8 mouse cellular contexts compared by ENCODE assay signal in genomic region chr6:61042667-61043523, GRCm38 (mm10).
A peak's percentile ranks its signal among the peaks of the same experiment; 100 is the strongest.
DNase-seq lines count a peak whose midpoint lies in the region; ATAC-seq and TF ChIP-seq lines count a peak whose summit lies in the region.

No protein-coding gene starts in this region.

- WGBS in midbrain, postnatal 0 days: 22% methylated on average over 15 of the region's 15 CpGs
- WGBS in intestine, postnatal 0 days: 70% methylated on average over 15 of the region's 15 CpGs

- no peak overlapping the region for H3K27ac ChIP-seq in midbrain, postnatal 0 days (ENCODE audit: low read depth, low read length)
- H3K27ac ChIP-seq in intestine, postnatal 0 days (ENCODE audit: low read depth, low read length): no peak overlapping the region

- DNase-seq in embryo, embryonic 11.5 days (ENCODE audit: low read depth, low spot score): peak; percentile 24
- DNase-seq in layer of hippocampus, postnatal 14 days (ENCODE audit: low spot score in 2 of 2): peak; percentile 41 to 53
- DNase-seq in midbrain, postnatal 0 days (ENCODE audit: low spot score): peak; percentile 81
- DNase-seq in gastrocnemius, adult 18-20 months (ENCODE audit: low spot score): no peak
- DNase-seq in thymus, postnatal 25 days: no peak

- 0 out of 2 replicates have a peak overlapping the region, but pooled peaks have one; percentile 10 for H3K4me2 ChIP-seq in midbrain, postnatal 0 days (ENCODE audit: low read depth, low read length, poor library complexity, severe bottlenecking)
- no peak overlapping the region for H3K4me2 ChIP-seq in intestine, postnatal 0 days (replicated peaks; ENCODE audit: low read depth)

- H3K4me3 ChIP-seq in midbrain, postnatal 0 days (ENCODE audit: low read depth, low read length): no peak overlapping the region
- no peak overlapping the region for H3K4me3 ChIP-seq in intestine, postnatal 0 days (ENCODE audit: low read depth, low read length)

- no peaks in the 10 kb centered on the region for H3K27me3 ChIP-seq in midbrain, postnatal 0 days (ENCODE audit: insufficient read depth, low read length)
- no peaks in the 10 kb centered on the region for H3K27me3 ChIP-seq in intestine, postnatal 0 days (replicated peaks; ENCODE audit: control insufficient read depth, insufficient read depth, low read length)

- H3K4me1 ChIP-seq in midbrain, postnatal 0 days (ENCODE audit: insufficient read depth, low read length): no peaks in the 10 kb centered on the region; the same call in 1 of the 2 replicates
- H3K4me1 ChIP-seq in intestine, postnatal 0 days (replicated peaks; ENCODE audit: control insufficient read depth, insufficient read depth, low read length): no peaks in the 10 kb centered on the region

- peak; percentile 67 for TF ChIP-seq CTCF in midbrain, postnatal 0 days (IDR thresholded peaks at IDR 0.05)
- no peak for TF ChIP-seq CTCF in intestine, postnatal 0 days (IDR thresholded peaks at IDR 0.05; ENCODE audit: low read depth)

- peak; percentile 97 for ATAC-seq in frontal cortex, adult (ENCODE audit: low TSS enrichment)
- ATAC-seq in midbrain, postnatal 0 days (ENCODE audit: low FRiP score): peak; percentile 87
- no peak for ATAC-seq in intestine, postnatal 0 days
- ATAC-seq in monocyte, adult 5-6 weeks (replicated peaks; ENCODE audit: insufficient number of reproducible peaks, low FRiP score, low TSS enrichment, poor library complexity, severe bottlenecking): no peak

- H3K9ac ChIP-seq in midbrain, postnatal 0 days (replicated peaks; ENCODE audit: low read length, poor library complexity, severe bottlenecking): 0 out of 2 replicates have a peak overlapping the region, but pooled peaks have one; percentile 8
- H3K9ac ChIP-seq in intestine, postnatal 0 days (ENCODE audit: low read depth, low read length): no peak overlapping the region

- no peaks in the 10 kb centered on the region for H3K9me3 ChIP-seq in midbrain, postnatal 0 days (ENCODE audit: low read length)
- H3K9me3 ChIP-seq in intestine, postnatal 0 days (ENCODE audit: control insufficient read depth): no peaks in the 10 kb centered on the region

- no peaks in the 10 kb centered on the region for H3K36me3 ChIP-seq in midbrain, postnatal 0 days (ENCODE audit: insufficient read depth, low read length)
- no peaks in the 10 kb centered on the region for H3K36me3 ChIP-seq in intestine, postnatal 0 days (ENCODE audit: control insufficient read depth, insufficient read depth)

Comparison
In these comparisons a context has a peak if more than half of its experiments do, and no peak if none do; other contexts are left out.
1. DNase-seq: peak in embryo, embryonic 11.5 days (single experiment), layer of hippocampus, postnatal 14 days (2 of 2) and midbrain, postnatal 0 days (single experiment); none in gastrocnemius, adult 18-20 months (single experiment) and thymus, postnatal 25 days (single experiment).
2. ATAC-seq: peak in frontal cortex, adult (single experiment) and midbrain, postnatal 0 days (single experiment); none in intestine, postnatal 0 days (single experiment) and monocyte, adult 5-6 weeks (single experiment).